Mouse (Mus musculus): Measurements from ENCODE around the gene Mmp1b. TPM values are rescaled to one million over a fixed set of nuclear protein-coding genes. Genes with fewer than 3 reads are reported as not detected.

Mmp1b gene
- polyA plus RNA-seq (2012; rRNA removed; ENCODE audit: low replicate concordance) = not detected in 2 replicates

DNA sequence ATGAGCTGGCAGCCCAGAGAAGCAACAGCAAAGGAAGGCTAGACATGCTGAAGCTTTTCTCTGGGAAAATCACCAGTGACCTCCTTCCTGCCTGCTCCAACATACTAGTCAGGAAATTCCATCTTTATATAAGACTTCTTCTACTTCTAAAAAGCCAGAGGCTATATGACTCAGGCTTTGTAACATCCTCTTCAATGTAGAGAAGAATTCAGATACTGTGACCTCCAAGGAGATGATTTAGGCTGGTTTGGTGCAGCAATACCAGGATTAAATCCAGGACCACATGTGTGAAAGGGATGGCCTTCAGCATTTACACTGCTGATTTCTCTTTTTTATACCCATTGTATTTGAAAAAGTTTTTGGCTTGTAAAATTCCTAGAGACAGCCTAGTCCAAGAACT is at the start of gene Mmp1b:
Gene Mmp1b (minus strand): TSS at position 101 of the 400 bp plus-strand sequence.

GRCm38 (mm10) chr9:7344107-7344506 is 43.7 kb downstream of the Mmp1b start, which contains the start of gene Mmp12:
Gene Mmp12 (plus strand): TSS chr9:7344381.

Other genes with a start within 250 kb of the Mmp1b start
- 0.44 and 1.1 TPM in 2 replicates for gene Dync2h1, start 203.6 kb downstream of the Mmp1b start, polyA plus RNA-seq (2012; rRNA removed; ENCODE audit: low replicate concordance)
- gene Dcun1d5, start 203.5 kb downstream of the Mmp1b start, polyA plus RNA-seq (2012; rRNA removed; ENCODE audit: low replicate concordance) = 18.4 and 40.1 TPM in 2 replicates
- gene Mmp13, start 115.5 kb downstream of the Mmp1b start, polyA plus RNA-seq (2012; rRNA removed; ENCODE audit: low replicate concordance) = 0.07 and 0.47 TPM in 2 replicates
- gene Mmp12, start 43.7 kb downstream of the Mmp1b start, polyA plus RNA-seq (2012; rRNA removed; ENCODE audit: low replicate concordance) = 0.51 and 1.7 TPM in 2 replicates
- 28.5 and 75.5 TPM in 2 replicates for gene Mmp3, start 57.8 kb upstream of the Mmp1b start, polyA plus RNA-seq (2012; rRNA removed; ENCODE audit: low replicate concordance)
- gene Mmp10, start 114.3 kb upstream of the Mmp1b start, polyA plus RNA-seq (2012; rRNA removed; ENCODE audit: low replicate concordance) = not detected in 2 replicates
- gene Mmp8, start 170.4 kb upstream of the Mmp1b start, polyA plus RNA-seq (2012; rRNA removed; ENCODE audit: low replicate concordance) = 0.10 and 0.43 TPM in 2 replicates
- 0.70 and 2.3 TPM in 2 replicates for gene Mmp27, start 183.3 kb upstream of the Mmp1b start, polyA plus RNA-seq (2012; rRNA removed; ENCODE audit: low replicate concordance)
- not detected in 2 replicates for gene Mmp20, start 240.2 kb upstream of the Mmp1b start, polyA plus RNA-seq (2012; rRNA removed; ENCODE audit: low replicate concordance)

Data from mammary gland, adult 2 months (tissue).